Mouse (Mus musculus) forebrain, embryonic 16.5 days (tissue): ENCODE results near the gene Myo1h. TPM values are rescaled to one million over a fixed set of nuclear protein-coding genes. Genes with fewer than 3 reads are reported as not detected.
A peak's percentile ranks its signal among the peaks of the same experiment; 100 is the strongest.

Experiments used
- ATAC-seq: fragments of 200-750 bp; cut with Nextera tagmentation; 2 replicates; pipeline ENCODE4 v1.8.0; 2017; ENCODE audit warnings: mild to moderate bottlenecking, moderate library complexity
- H3K27ac ChIP-seq: fragments of 300-500 bp; sonication (generic); 2 replicates; pipeline ENCODE4 v1.5.1; 2014; ENCODE audit warnings: low read length, control low read depth
- H3K27me3 ChIP-seq: fragments of 300-500 bp; sonication (generic); replicated peaks from 2 replicates; pipeline ENCODE4 v1.6.1; 2014; ENCODE audit warnings: low read length; ENCODE audit not compliant: control insufficient read depth, insufficient read depth
- H3K36me3 ChIP-seq: fragments of 300-500 bp; sonication (generic); 2 replicates; pipeline ENCODE4 v1.6.1; 2014; ENCODE audit not compliant: control insufficient read depth, insufficient read depth
- H3K4me1 ChIP-seq: fragments of 300-500 bp; sonication (generic); replicated peaks from 2 replicates; pipeline ENCODE4 v1.6.1; 2014; ENCODE audit warnings: low read length; ENCODE audit not compliant: control insufficient read depth, insufficient read depth
- H3K4me2 ChIP-seq: fragments of 300-500 bp; sonication (generic); 2 replicates; pipeline ENCODE4 v1.6.1; 2014; ENCODE audit warnings: mild to moderate bottlenecking, low read length, control low read depth
- H3K4me3 ChIP-seq: fragments of 300-500 bp; sonication (generic); replicated peaks from 2 replicates; pipeline ENCODE4 v1.5.1; 2014; ENCODE audit warnings: mild to moderate bottlenecking, low read length, control low read depth
- H3K9ac ChIP-seq: fragments of 300-500 bp; sonication (generic); replicated peaks from 2 replicates; pipeline ENCODE4 v1.6.1; 2014; ENCODE audit warnings: low read depth, low read length, control low read depth
- H3K9me3 ChIP-seq: fragments of 300-500 bp; sonication (generic); 2 replicates; pipeline ENCODE4 v1.6.1; 2016; ENCODE audit warnings: low read length; ENCODE audit not compliant: control insufficient read depth
- WGBS: fragments of 180-500 bp; shearing (Covaris S2); extraction: QIAGEN DNeasy Blood & Tissue Kit; methylation state at CpG from one replicate; pipeline ENCODE4 v1.1.7; 2014; 5-methylcytosine and 5-hydroxymethylcytosine counted together
- polyA plus RNA-seq: library from polyadenylated mRNA; unstranded; fragments of >200 nt; fragmentation: Nextera tagmentation; extraction: Ambion mirVana; gene quantifications from 2 replicates; pipeline ENCODE4 v1.2.1, GENCODE M21; 2015

Gene Myo1h
- polyA plus RNA-seq, result 0.65 and 0.91 TPM in 2 replicates

DNA sequence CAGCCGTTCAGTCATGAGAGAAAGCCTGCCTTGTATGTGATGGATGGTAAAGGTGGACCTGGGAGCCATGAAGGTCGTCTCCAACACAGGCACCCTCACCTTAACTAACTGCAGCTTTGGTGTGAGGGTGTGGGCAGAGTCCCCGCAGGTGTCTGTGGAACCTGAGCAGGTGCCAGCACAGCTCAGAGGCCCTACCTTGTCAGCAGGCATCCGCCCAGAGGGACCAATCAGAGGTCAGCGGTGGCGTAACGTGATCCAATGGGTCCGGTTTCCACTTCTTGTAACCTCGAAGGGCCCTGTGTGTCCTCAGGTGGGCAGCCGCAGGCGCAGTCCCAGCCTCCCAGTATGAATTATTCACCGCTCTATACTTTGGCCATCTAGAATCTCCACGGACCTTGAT is at the start of gene Myo1h:
Myo1h (plus strand) TSS at position 293 of the 400 bp plus-strand sequence.
- WGBS, result 57% methylated on average over 13 of the region's 13 CpGs
- Histone ChIP-seq H3K4me2 (no peak within 1 kb of the TSS), H3K9ac (0 out of 2 replicates have a peak within 1 kb of the TSS, but pooled peaks have one; percentile 2), H3K4me3 (no peak within 1 kb of the TSS), H3K36me3 (no peaks in the 10 kb centered on the region), H3K27ac (no peak within 1 kb of the TSS), H3K4me1 (peaks cover 13% of the 10 kb centered on the region), H3K9me3 (no peaks in the 10 kb centered on the region), H3K27me3 (no peaks in the 10 kb centered on the region)
- ATAC-seq, result no peak

DNA sequence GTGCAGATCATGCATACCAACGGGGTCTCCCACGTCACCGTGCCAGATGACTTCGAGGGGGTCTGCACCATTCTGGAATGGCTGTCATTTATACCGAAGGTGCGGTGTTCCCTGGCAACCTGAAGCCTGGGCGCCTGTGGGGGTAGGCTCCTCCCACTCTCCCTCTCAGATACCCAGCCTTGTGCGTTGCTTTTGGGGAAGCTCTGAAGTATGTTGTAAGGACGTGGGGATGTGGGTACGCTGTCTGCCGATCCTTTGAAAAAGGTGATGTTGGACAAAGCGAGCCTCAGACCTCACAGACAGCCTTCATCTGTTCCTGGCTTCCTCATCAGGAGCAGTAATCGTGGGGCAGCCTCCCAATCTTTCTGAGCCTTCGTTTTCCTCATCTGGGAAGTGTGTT is 49.2 kb upstream of the Myo1h start:
- H3K4me2 ChIP-seq, result no peak overlapping the region
- H3K4me3 ChIP-seq, result no peak overlapping the region
- no peak overlapping the region for H3K9ac ChIP-seq
- no peak overlapping the region for H3K27ac ChIP-seq
- no peak for ATAC-seq
- H3K4me1 ChIP-seq, result no peaks in the 10 kb centered on the region
- H3K27me3 ChIP-seq, result no peaks in the 10 kb centered on the region
- no peaks in the 10 kb centered on the region for H3K9me3 ChIP-seq
- 47% methylated on average over 14 of the region's 14 CpGs for WGBS
- no peaks in the 10 kb centered on the region for H3K36me3 ChIP-seq

DNA sequence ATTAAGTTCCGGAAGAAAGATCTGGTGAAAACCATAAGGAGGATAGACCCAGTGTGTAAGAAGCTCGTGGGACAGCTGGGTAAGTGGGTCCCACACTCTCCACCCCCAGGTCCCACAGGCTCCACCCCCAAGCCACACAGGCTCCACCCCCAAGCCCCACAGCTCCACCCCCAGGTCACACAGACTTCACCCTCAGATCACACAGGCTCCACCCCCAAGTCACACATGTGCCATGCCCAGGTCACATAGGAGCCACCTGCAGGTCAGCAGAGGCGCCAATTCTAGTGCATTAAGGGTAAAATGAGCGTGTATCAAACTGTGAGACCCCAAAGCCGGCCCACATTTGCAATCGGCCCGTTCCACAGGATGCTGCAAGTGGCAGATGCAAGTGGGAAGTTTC is 42.5 kb upstream of the Myo1h start:
- WGBS, result 89% methylated on average over 7 of the region's 7 CpGs
- Histone ChIP-seq H3K27me3 (no peaks in the 10 kb centered on the region), H3K4me1 (peaks cover 4% of the 10 kb centered on the region), H3K9me3 (no peaks in the 10 kb centered on the region), H3K9ac (no peak overlapping the region), H3K36me3 (no peaks in the 10 kb centered on the region), H3K4me3 (no peak overlapping the region), H3K27ac (no peak overlapping the region), H3K4me2 (no peak overlapping the region)
- no peak for ATAC-seq

DNA sequence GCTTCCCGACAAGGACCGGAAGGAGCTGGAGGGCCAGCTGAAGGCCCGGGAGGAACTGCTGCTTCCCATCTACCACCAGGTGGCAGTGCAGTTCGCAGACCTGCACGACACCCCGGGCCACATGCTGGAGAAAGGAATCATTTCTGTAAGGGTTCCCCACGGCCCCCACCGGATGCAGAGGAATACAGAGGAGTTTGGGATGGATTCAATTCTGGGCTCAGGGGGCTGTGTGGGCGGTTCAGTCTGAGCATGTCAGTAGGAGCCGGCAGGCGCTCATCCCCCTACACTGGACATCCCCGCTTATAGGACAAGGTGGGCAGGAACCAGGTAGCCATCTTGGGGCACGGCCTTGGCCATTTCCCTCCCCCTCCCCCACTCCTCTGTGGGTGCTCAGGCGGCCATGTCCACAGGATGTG is 40.8 kb upstream of the Myo1h start:
- Histone ChIP-seq H3K9ac (peak overlapping the region; percentile 43), H3K4me1 (peaks cover 4% of the 10 kb centered on the region), H3K27ac (no peak overlapping the region), H3K27me3 (no peaks in the 10 kb centered on the region), H3K4me2 (peak overlapping the region; percentile 29), H3K9me3 (no peaks in the 10 kb centered on the region), H3K4me3 (no peak overlapping the region), H3K36me3 (no peaks in the 10 kb centered on the region)
- WGBS, result 13% methylated on average over 14 of the region's 14 CpGs
- peak; percentile 75 for ATAC-seq

DNA sequence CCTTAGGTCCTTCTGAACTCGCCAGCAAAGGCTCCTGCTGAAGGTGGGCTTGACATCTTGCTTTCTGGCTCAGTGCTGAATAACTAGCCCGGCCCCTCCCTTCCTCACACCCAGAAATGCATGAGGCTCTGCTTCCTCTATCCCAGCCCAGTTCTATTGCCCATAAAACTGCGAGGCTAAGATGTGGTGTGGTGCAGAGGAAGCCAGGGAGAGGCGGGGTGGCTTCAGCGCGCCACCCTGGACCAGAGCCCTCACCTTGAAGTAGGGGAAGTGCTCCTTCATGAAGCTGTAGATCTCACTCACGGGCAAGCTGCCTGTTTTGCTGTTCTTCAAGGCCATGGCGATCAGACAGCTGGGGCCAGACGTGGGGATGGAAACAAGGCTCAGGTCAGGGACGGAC is 29.5 kb upstream of the Myo1h start:
- ATAC-seq, result no peak
- 86% methylated on average over 10 of the region's 10 CpGs for WGBS
- no peak overlapping the region for H3K27ac ChIP-seq

DNA sequence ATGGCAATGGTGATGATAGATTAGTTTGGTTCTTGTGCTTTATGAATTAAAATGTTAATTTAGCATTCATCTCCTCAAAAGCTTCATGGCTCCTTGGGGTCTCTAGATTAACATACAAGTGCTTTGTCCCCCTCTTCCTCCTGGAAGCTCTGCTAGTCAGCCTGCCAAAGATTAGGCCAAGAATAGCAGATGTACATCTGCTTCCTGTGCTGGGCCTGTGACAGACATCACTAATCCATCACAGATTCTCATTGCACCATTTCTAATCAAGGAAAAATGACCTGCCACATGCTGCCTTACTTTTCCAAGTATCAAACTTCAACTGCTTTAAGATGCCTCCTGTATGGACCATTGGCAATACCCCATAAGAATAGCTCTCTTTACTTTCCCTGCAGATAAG is 27.5 kb upstream of the Myo1h start:
- ATAC-seq, result no peak
- Histone ChIP-seq H3K9ac (no peak overlapping the region), H3K27me3 (no peaks in the 10 kb centered on the region), H3K9me3 (0 out of 2 replicates have a peak, but pooled peaks cover 3% of the 10 kb centered on the region), H3K4me1 (peaks cover 6% of the 10 kb centered on the region; the same call in 1 of the 2 replicates), H3K4me2 (no peak overlapping the region), H3K36me3 (no peaks in the 10 kb centered on the region), H3K27ac (no peak overlapping the region), H3K4me3 (no peak overlapping the region)

More for the DNA sequence above, 29.5 kb upstream of the Myo1h start:
- H3K4me2 ChIP-seq, result no peak overlapping the region
- H3K9ac ChIP-seq, result no peak overlapping the region
- H3K9me3 ChIP-seq, result 0 out of 2 replicates have a peak, but pooled peaks cover 3% of the 10 kb centered on the region
- H3K4me3 ChIP-seq, result no peak overlapping the region
- peaks cover 6% of the 10 kb centered on the region; the same call in 1 of the 2 replicates for H3K4me1 ChIP-seq
- no peaks in the 10 kb centered on the region for H3K36me3 ChIP-seq
- H3K27me3 ChIP-seq, result no peaks in the 10 kb centered on the region

DNA sequence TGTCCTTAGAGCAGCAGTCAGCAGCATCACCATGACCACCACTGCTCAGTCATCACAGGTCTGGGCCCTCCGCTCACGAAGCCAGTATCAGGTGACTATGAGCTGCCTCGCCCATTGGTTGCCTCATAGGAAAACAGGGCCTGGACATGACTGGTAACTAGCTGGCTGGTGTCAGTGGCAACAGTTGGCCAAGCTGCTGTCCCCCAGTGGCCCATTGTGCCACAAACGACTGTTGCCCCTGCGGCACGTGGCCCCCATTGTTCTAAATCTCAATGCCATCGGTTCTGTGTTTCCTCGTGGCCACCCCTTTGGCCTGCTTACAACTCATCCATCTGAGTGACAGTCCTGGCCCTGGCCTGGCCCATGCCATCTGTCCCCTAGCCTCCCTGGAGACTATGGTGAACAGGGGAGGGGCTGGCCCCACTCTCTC is 24.9 kb upstream of the Myo1h start:
- no peaks in the 10 kb centered on the region; the same call in 1 of the 2 replicates for H3K27me3 ChIP-seq
- H3K4me2 ChIP-seq, result no peak overlapping the region
- 0 out of 2 replicates have a peak, but pooled peaks cover 3% of the 10 kb centered on the region for H3K9me3 ChIP-seq
- H3K4me3 ChIP-seq, result no peak overlapping the region
- H3K9ac ChIP-seq, result no peak overlapping the region
- H3K27ac ChIP-seq, result no peak overlapping the region
- H3K4me1 ChIP-seq, result peaks cover 8% of the 10 kb centered on the region
- peak; percentile 72 for ATAC-seq
- H3K36me3 ChIP-seq, result no peaks in the 10 kb centered on the region
- WGBS, result 51% methylated on average over 8 of the region's 8 CpGs

DNA sequence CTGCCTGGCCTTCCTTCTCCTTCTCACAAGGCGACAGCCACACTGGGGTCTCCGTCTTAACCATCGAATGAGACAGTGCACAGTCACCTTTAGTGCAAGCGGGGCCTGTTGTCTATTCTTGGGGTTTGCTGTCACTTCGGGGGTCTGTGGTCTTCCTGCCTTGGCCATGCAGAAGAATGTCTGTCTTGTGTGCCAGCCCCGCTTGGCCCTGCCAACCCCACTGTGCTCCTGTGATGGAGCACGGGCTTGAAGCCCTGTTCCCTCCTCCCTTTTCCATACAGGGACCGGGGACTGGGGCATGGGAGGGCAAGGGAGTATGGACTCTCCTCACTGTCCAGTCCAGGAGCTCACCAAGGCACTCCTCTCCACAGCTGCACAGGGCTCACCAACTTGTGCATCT is 24.2 kb upstream of the Myo1h start:
- no peak overlapping the region for H3K4me3 ChIP-seq
- ATAC-seq, result no peak
- H3K9me3 ChIP-seq, result 0 out of 2 replicates have a peak, but pooled peaks cover 3% of the 10 kb centered on the region
- no peak overlapping the region for H3K27ac ChIP-seq
- H3K4me1 ChIP-seq, result peaks cover 8% of the 10 kb centered on the region
- 83% methylated on average over 8 of the region's 8 CpGs for WGBS
- peaks cover 3% of the 10 kb centered on the region; the same call in 1 of the 2 replicates for H3K27me3 ChIP-seq
- H3K4me2 ChIP-seq, result no peak overlapping the region
- H3K9ac ChIP-seq, result no peak overlapping the region
- no peaks in the 10 kb centered on the region for H3K36me3 ChIP-seq

DNA sequence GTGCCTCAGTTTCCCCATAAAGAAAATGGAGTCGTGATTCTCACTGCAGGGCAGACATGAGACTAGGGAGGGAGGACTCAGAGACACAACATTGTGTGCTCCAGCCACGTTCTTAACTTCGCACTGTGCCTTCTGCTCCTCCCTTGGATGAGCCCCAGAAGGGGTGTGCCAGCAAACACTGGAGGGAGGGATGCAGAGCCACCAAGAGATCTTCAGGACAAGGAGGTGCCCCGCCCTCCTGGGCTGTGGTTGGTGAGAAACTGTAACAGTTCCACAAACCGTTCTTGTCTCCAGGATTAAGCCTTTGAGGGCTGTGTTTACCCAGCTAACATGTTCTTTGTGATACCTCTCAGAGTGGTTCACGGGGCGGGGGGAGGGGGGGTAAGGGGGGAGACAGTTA is 20.3 kb upstream of the Myo1h start:
- no peak overlapping the region for H3K4me2 ChIP-seq
- H3K9me3 ChIP-seq, result no peaks in the 10 kb centered on the region
- H3K4me1 ChIP-seq, result peaks cover 13% of the 10 kb centered on the region
- peaks cover 31% of the 10 kb centered on the region for H3K27me3 ChIP-seq
- H3K9ac ChIP-seq, result no peak overlapping the region
- H3K4me3 ChIP-seq, result no peak overlapping the region
- peak; percentile 61 for ATAC-seq
- WGBS, result 23% methylated on average over 7 of the region's 7 CpGs
- no peaks in the 10 kb centered on the region for H3K36me3 ChIP-seq
- no peak overlapping the region for H3K27ac ChIP-seq

DNA sequence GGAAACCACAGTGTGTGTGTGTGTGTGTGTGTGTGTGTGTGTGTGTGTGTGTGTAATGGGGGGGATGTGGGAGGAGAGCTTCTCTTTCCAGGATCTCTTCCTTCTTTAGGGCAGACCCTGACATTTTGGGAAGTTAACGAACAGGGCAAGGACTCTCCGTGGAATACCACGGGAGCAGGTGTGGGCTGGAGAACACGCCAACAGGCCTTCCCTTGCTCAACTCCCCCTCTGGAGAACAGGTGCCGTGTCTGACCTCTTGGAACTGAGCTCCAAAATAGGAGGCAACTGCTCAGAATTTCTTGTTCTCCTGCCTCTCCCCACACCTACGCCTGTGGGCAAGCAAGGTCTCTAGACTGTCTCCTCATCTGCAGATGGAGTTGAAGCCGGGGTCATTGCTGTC is 19.5 kb upstream of the Myo1h start:
- peaks cover 40% of the 10 kb centered on the region for H3K27me3 ChIP-seq
- no peak overlapping the region for H3K4me3 ChIP-seq
- no peak overlapping the region for H3K9ac ChIP-seq
- no peak overlapping the region for H3K4me2 ChIP-seq
- no peaks in the 10 kb centered on the region for H3K36me3 ChIP-seq
- H3K27ac ChIP-seq, result no peak overlapping the region
- H3K9me3 ChIP-seq, result no peaks in the 10 kb centered on the region
- 72% methylated on average over 7 of the region's 7 CpGs for WGBS
- ATAC-seq, result no peak
- H3K4me1 ChIP-seq, result peaks cover 16% of the 10 kb centered on the region
